Mouse (Mus musculus) liver (tissue): ENCODE measurements around the gene Tas2r107.
"Not testable (repeated sequence)": the region's sequence is repeated elsewhere in the genome, so short reads cannot be mapped to it uniquely, and the experiment has no call there.

Experiments
- DNase-seq: peaks from one replicate; pipeline ENCODE4 v3.0.0-alpha.2; 2020; ENCODE audit warnings: mixed read lengths

Gene Tas2r107

DNA sequence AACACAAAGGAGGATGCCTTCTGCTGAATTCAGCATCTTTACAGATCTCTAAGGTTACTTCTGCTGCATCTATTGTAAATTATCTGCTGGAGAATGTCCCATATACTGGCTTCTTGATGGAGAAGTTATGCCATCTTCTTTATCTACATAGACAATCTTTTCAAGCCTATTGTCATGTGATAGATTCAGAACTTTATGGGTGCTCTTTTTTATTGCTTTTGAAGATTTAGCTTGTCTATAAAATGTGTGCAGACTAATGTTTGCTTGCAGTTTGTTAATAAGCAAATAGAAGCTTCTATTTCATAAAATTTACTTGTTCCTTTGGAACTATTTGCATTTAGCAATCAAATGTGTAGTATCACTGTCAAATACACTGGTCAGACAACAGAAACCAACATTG lies at the start of gene Tas2r107:
Gene Tas2r107 (minus strand): TSS at position 101 of the 400 bp plus-strand sequence.
- DNase-seq = no peak

DNA sequence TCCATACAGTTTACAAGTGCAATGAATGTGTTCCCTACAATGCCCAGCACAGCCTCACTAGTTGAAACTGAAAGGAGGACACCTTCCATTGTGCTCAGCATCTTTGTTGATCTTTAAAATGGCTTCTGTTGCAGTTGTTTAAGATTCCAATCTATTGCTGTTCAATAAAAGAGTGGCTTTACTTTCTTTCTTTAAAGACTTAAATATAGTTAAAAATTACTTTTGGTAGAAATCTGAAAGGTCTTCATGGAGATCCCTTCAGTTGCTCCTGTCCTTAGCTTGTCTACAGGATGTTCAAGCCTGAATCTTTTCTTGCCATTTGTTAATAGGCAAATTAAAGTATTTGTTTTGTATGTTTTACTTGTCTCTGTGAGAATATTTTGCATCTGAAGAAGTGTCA lies 30.0 kb upstream of the Tas2r107 start, which contains the start of gene Tas2r114:
Gene Tas2r114 (minus strand): TSS at position 101 of the 400 bp plus-strand sequence.
- no peak for DNase-seq

DNA sequence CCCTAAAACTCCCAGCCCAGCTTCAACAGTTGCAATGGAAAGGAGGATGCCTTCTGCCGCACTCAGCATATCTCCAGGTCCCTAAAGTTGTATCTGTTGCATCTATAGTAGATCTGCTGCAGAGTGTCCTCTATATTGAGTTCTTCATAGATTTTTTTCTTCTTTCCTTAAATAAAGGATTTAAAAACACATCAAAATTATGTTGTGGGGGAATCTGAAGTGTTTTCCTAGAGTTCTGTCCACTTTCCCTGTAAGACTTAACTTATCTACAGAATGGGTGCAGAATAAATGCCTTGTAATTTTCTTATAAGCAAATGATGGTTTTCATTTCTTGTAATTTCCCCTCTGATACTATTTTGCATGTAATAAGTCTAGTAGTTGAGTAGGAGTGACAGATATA lies 27.4 kb upstream of the Tas2r107 start, which contains the start of gene Tas2r105:
Gene Tas2r105 (minus strand): TSS at position 101 of the 400 bp plus-strand sequence.
- DNase-seq = no peak

DNA sequence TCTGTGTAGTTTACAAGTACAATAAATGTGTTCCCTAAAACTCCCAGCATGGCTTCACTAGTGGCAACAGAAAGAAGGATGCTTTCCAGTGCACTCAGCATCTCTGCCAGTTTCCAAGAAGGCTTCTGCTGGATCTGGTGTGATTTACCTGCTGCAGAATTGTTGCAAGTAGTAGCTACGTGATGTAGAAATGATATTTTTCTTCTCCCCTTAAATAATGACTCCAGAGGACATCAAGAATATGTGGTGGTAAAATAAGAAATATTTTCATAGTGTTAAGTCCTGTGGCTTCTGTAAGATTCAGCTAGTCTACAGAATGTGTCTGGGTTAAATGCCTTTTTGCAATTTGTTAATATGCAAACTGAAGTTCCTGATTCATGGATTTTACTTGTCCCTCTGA lies 25.7 kb upstream of the Tas2r107 start, which contains the start of gene Tas2r104:
Gene Tas2r104 (minus strand): TSS at position 101 of the 400 bp plus-strand sequence.
- DNase-seq = no peak

DNA sequence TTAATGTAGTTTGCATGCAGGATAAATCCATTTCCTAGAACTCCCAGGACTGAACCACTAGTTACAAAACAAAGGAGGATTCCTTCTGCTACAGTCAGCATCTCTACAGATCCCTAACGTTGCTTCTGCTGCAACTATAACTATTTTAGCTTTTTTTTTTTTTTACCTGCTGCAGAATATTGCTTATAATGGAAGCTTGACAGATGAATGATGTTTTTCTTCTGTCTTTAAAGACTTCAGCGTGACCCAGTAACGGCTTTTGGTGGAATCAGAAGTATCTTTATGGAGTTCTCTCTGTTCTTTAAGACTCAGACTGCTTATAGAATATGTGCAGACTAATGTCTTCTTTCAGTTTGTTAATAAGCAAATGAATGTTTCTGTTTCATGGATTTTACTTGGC lies 18.8 kb upstream of the Tas2r107 start, which contains the start of gene Tas2r106:
Gene Tas2r106 (minus strand): TSS at position 101 of the 400 bp plus-strand sequence.
- no peak for DNase-seq

DNA sequence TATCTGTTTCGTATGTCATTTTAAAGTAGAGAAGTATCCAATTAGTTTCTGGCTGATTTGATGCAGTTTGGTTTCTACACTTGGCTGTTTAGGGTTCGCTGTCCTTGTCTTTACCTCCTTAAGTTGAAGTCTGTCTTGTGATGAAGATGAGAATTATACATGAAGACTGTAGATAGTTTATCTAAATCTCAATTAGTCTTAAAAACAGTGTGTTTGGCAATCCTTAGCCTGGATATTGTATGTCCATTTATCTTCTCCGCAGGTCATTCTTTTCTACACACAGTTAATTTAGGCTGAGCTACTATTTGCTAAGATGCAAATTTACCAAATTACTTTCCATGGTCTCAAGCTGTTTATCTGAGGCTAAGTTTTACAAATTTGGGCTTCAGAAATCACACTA lies 29.1 kb downstream of the Tas2r107 start, which contains the start of gene Tas2r130:
Gene Tas2r130 (minus strand): TSS at position 101 of the 400 bp plus-strand sequence.
- DNase-seq = no peak

DNA sequence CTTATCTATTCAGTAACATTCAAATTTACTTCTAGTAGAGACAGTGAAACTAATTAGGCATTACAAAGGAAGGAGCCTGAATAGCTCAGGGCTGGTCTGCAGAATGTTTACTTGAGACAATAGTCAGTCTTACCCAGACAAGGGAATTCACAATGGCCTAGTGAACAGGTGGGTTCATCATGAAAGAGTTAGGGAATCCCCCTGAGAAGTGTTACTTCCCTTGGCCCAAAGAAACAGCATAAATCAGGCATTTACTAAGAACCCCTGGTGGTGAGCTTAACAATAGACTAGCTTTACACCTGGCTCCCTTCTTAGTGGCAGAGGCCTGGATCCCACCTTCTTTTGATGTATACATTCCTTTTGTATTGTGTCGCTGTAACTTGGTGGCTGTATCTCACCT lies 50.0 kb downstream of the Tas2r107 start:
- DNase-seq = not testable (repeated sequence)
